Mouse (Mus musculus): ENCODE results near the gene Fam219a. TPM values are rescaled to one million over a fixed set of nuclear protein-coding genes. Genes with fewer than 3 reads are reported as not detected.

Fam219a gene
- total and polyA plus RNA-seq, 2 experiments from 2014 or later: 2.3 to 4.0 TPM

DNA sequence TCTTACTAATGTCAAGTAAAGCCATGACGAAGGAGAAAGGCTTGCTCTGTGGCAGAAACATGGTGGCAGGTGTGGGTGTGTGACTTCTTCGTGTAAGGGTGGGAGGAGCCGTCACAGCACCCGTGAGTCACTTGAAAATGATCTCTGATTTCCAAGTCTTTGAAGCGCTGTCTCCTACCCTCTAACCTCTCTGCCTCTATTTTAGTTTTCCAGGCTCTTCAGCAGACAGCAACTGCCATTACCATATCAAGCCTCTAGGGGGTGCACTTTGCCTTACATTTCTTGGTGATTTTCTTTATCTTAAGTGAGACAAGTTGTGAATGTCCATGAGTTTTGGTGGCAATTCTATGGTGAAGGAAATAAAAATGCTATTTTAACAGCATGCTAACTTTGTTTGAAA is 46.5 kb downstream of the Fam219a start:
- 54% methylated on average over 5 of the region's 5 CpGs for whole genome bisulfite sequencing
- TF ChIP-seq EP300 (IDR thresholded peaks at IDR 0.05; ENCODE audit: low read depth): no peak
- TF ChIP-seq CTCF (IDR thresholded peaks at IDR 0.05; ENCODE audit: low read depth): peak; percentile 54
- Histone ChIP-seq H3K36me3 (replicated peaks; ENCODE audit: control insufficient read depth, insufficient read depth, low read length) (no peaks in the 10 kb centered on the region), H3K4me1 (ENCODE audit: control insufficient read depth, insufficient read depth) (no peaks in the 10 kb centered on the region), H3K27me3 (ENCODE audit: control insufficient read depth, insufficient read depth, low read length) (no peaks in the 10 kb centered on the region), H3K4me2 (ENCODE audit: low read depth, low read length) (no peak overlapping the region), H3K9ac (replicated peaks; ENCODE audit: low read depth, low read length) (no peak overlapping the region), H3K27ac (ENCODE audit: low read depth) (no peak overlapping the region), H3K9me3 (replicated peaks; ENCODE audit: control insufficient read depth, low read length) (no peaks in the 10 kb centered on the region), H3K4me3 (ENCODE audit: low read depth, low read length) (no peak overlapping the region)
- DNase-seq (ENCODE audit: low spot score) (no peak), ATAC-seq (ENCODE audit: insufficient read depth, low read depth) (no peak)

DNA sequence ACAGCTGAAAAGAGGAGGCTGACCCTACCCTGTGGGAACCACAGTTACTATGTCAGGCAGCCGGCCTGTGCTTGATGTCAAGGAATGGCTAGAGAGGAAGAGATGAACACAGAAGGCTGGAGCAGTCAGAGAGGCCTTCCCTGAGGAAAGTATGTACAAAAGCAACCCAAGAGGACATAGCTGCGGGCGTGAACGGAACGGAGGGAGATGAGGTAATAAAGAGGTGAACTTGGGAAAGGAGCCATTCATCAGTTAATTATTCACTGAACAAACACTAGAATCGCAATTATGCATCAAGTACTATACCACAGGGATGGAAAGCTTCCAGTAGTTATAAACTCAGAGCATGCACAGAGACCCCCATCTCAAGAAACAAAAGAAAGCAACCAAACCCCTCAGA is 47.2 kb downstream of the Fam219a start:
- ATAC-seq (ENCODE audit: insufficient read depth, low read depth): no peak

GRCm38 (mm10) chr4:41520641-41521040 is 48.7 kb downstream of the Fam219a start:
- ATAC-seq (ENCODE audit: insufficient read depth, low read depth): no peak

More for the DNA sequence above, 47.2 kb downstream of the Fam219a start:
- Histone ChIP-seq H3K27me3 (ENCODE audit: control insufficient read depth, insufficient read depth, low read length) (no peaks in the 10 kb centered on the region), H3K4me2 (ENCODE audit: low read depth, low read length) (no peak overlapping the region), H3K9me3 (replicated peaks; ENCODE audit: control insufficient read depth, low read length) (no peaks in the 10 kb centered on the region), H3K4me1 (ENCODE audit: control insufficient read depth, insufficient read depth) (no peaks in the 10 kb centered on the region), H3K27ac (ENCODE audit: low read depth) (no peak overlapping the region), H3K36me3 (replicated peaks; ENCODE audit: control insufficient read depth, insufficient read depth, low read length) (no peaks in the 10 kb centered on the region), H3K4me3 (ENCODE audit: low read depth, low read length) (no peak overlapping the region), H3K9ac (replicated peaks; ENCODE audit: low read depth, low read length) (no peak overlapping the region)
- no peak for TF ChIP-seq CTCF (IDR thresholded peaks at IDR 0.05; ENCODE audit: low read depth)
- TF ChIP-seq EP300 (IDR thresholded peaks at IDR 0.05; ENCODE audit: low read depth): no peak
- 91% methylated on average over 6 of the region's 6 CpGs for WGBS
- DNase-seq (ENCODE audit: low spot score): no peak

DNA sequence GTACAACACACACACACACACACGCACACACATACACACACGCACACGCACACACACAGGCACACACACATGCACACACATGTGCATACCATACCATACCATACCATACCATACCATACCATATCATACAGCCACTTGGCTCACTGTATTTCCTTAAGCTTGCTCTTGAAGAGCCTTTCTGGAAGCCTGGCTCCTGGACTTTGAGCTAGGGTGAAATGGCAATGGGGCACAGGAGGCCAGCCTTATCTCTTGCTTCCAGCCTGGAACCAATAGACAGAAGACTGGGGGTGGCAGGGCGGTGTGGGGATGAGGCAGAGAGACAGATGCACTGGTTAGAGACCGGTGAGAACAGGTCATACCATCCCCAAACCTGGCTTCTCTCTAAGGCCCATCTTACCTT is 50.1 kb downstream of the Fam219a start:
- H3K9me3 ChIP-seq (replicated peaks; ENCODE audit: control insufficient read depth, low read length): no peaks in the 10 kb centered on the region
- H3K36me3 ChIP-seq (replicated peaks; ENCODE audit: control insufficient read depth, insufficient read depth, low read length): no peaks in the 10 kb centered on the region
- TF ChIP-seq EP300 (IDR thresholded peaks at IDR 0.05; ENCODE audit: low read depth) (no peak), CTCF (IDR thresholded peaks at IDR 0.05; ENCODE audit: low read depth) (no peak)
- no peaks in the 10 kb centered on the region for H3K4me1 ChIP-seq (ENCODE audit: control insufficient read depth, insufficient read depth)
- DNase-seq (ENCODE audit: low spot score): no peak
- no peak overlapping the region for H3K27ac ChIP-seq (ENCODE audit: low read depth)
- no peak overlapping the region for H3K9ac ChIP-seq (replicated peaks; ENCODE audit: low read depth, low read length)
- no peaks in the 10 kb centered on the region for H3K27me3 ChIP-seq (ENCODE audit: control insufficient read depth, insufficient read depth, low read length)
- no peak for ATAC-seq (ENCODE audit: insufficient read depth, low read depth)
- H3K4me2 ChIP-seq (ENCODE audit: low read depth, low read length): no peak overlapping the region
- no peak overlapping the region for H3K4me3 ChIP-seq (ENCODE audit: low read depth, low read length)
- WGBS: 84% methylated on average over 5 of the region's 5 CpGs

More at GRCm38 (mm10) chr4:41520641-41521040, 48.7 kb downstream of the Fam219a start:
- H3K9ac ChIP-seq (replicated peaks; ENCODE audit: low read depth, low read length): no peak overlapping the region
- 48% methylated on average over 14 of the region's 14 CpGs for WGBS
- H3K36me3 ChIP-seq (replicated peaks; ENCODE audit: control insufficient read depth, insufficient read depth, low read length): no peaks in the 10 kb centered on the region
- no peaks in the 10 kb centered on the region for H3K4me1 ChIP-seq (ENCODE audit: control insufficient read depth, insufficient read depth)
- H3K27me3 ChIP-seq (ENCODE audit: control insufficient read depth, insufficient read depth, low read length): no peaks in the 10 kb centered on the region
- no peak overlapping the region for H3K27ac ChIP-seq (ENCODE audit: low read depth)
- H3K9me3 ChIP-seq (replicated peaks; ENCODE audit: control insufficient read depth, low read length): no peaks in the 10 kb centered on the region
- no peak overlapping the region for H3K4me3 ChIP-seq (ENCODE audit: low read depth, low read length)
- DNase-seq (ENCODE audit: low spot score): no peak
- TF ChIP-seq EP300 (IDR thresholded peaks at IDR 0.05; ENCODE audit: low read depth) (no peak), CTCF (IDR thresholded peaks at IDR 0.05; ENCODE audit: low read depth) (no peak)
- no peak overlapping the region for H3K4me2 ChIP-seq (ENCODE audit: low read depth, low read length)

DNA sequence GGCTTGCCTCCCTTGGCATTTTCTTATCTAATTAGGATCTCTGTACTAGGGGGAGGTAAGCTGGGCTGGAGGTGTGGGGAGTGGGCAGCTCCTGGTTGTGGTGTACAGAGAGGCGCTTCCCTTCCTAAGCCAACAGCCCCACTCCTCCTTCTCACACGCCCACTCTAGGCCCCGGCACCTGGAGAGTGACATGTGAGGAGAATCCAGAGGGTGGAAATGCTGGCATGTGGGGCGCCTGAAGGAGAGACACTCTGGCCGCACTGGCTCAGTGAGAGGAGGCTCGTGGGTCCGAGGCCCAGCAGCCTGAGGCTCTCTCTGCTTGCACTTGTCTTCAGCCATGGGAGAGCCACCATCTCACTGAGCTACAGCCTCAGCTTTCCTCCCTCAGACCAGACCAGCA is 51.0 kb downstream of the Fam219a start:
- WGBS: 78% methylated on average over 7 of the region's 7 CpGs
- Histone ChIP-seq H3K9me3 (replicated peaks; ENCODE audit: control insufficient read depth, low read length) (no peaks in the 10 kb centered on the region), H3K36me3 (replicated peaks; ENCODE audit: control insufficient read depth, insufficient read depth, low read length) (no peaks in the 10 kb centered on the region), H3K4me1 (ENCODE audit: control insufficient read depth, insufficient read depth) (no peaks in the 10 kb centered on the region), H3K4me2 (ENCODE audit: low read depth, low read length) (no peak overlapping the region), H3K27me3 (ENCODE audit: control insufficient read depth, insufficient read depth, low read length) (peaks cover 5% of the 10 kb centered on the region; the same call in 1 of the 2 replicates), H3K4me3 (ENCODE audit: low read depth, low read length) (no peak overlapping the region), H3K27ac (ENCODE audit: low read depth) (no peak overlapping the region), H3K9ac (replicated peaks; ENCODE audit: low read depth, low read length) (no peak overlapping the region)
- DNase-seq (ENCODE audit: low spot score) (no peak), ATAC-seq (ENCODE audit: insufficient read depth, low read depth) (no peak)
- TF ChIP-seq EP300 (IDR thresholded peaks at IDR 0.05; ENCODE audit: low read depth) (no peak), CTCF (IDR thresholded peaks at IDR 0.05; ENCODE audit: low read depth) (no peak)

DNA sequence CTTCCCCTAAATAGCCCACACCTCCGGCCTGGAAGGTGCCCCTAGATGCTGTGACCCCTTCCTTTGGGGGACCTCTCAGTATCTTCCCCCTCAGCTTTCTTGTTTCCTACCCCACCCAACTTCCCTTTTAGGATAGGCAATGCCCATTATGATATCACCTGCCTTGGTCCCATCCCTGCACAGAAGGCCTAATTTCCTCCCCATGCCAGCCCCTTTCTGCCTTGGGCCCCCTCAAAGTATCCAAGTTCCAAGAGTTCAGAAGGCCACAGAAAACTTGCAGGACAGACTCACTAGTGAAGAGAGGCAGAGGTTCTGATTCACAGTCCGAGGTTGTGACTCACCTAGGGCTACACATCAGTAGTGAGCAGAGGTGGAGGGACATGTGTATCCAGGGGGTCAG is 52.1 kb downstream of the Fam219a start, which contains the start of gene 1110017D15Rik:
Gene 1110017D15Rik (minus strand): TSS at position 101 of the 400 bp plus-strand sequence.
- DNase-seq (ENCODE audit: low spot score) (no peak), ATAC-seq (ENCODE audit: insufficient read depth, low read depth) (no peak)
- 80% methylated on average over 2 of the region's 2 CpGs for WGBS
- Histone ChIP-seq H3K4me1 (ENCODE audit: control insufficient read depth, insufficient read depth) (no peaks in the 10 kb centered on the region), H3K27ac (ENCODE audit: low read depth) (no peak within 1 kb of the TSS), H3K4me2 (ENCODE audit: low read depth, low read length) (no peak within 1 kb of the TSS), H3K4me3 (ENCODE audit: low read depth, low read length) (no peak within 1 kb of the TSS), H3K9ac (replicated peaks; ENCODE audit: low read depth, low read length) (no peak within 1 kb of the TSS), H3K36me3 (replicated peaks; ENCODE audit: control insufficient read depth, insufficient read depth, low read length) (no peaks in the 10 kb centered on the region), H3K9me3 (replicated peaks; ENCODE audit: control insufficient read depth, low read length) (no peaks in the 10 kb centered on the region), H3K27me3 (ENCODE audit: control insufficient read depth, insufficient read depth, low read length) (peaks cover 5% of the 10 kb centered on the region; the same call in 1 of the 2 replicates)
- TF ChIP-seq CTCF (IDR thresholded peaks at IDR 0.05; ENCODE audit: low read depth) (no peak), EP300 (IDR thresholded peaks at IDR 0.05; ENCODE audit: low read depth) (no peak)

Data from heart, postnatal 0 days (tissue).